Mouse (Mus musculus) gastrocnemius, postnatal 10 days (tissue): ENCODE results near the gene Zdhhc3. TPM values are rescaled to one million over a fixed set of nuclear protein-coding genes. Genes with fewer than 3 reads are reported as not detected.

Source experiments
- DNase-seq: peaks from one replicate; pipeline ENCODE4 v3.0.0; 2021; ENCODE audit warnings: mixed read lengths
- long read RNA-seq, 2 experiments: library from polyadenylated mRNA; stranded (forward); transcript quantifications; one replicate each; pipeline ENCODE4 v2.0.0; 2021
- total RNA-seq, 2 experiments: library from RNA; stranded (reverse); gene quantifications; 2 replicates each; pipeline ENCODE4 v1.2.3; 2021

Gene Zdhhc3
- 10 to 100 TPM; 43.3 to 46.9 TPM for total RNA-seq
- long read RNA-seq, experiment 1, full-length matches to known transcripts = 47 of 86 reads
- long read RNA-seq, experiment 1, partial matches to known transcripts = 9 of 86 reads
- long read RNA-seq, experiment 1, other reads (novel, unspliced or antisense) = 30 of 86 reads
- long read RNA-seq, experiment 2, full-length matches to known transcripts = 64 of 92 reads
- long read RNA-seq, experiment 2, partial matches to known transcripts = 1 of 92 reads
- long read RNA-seq, experiment 2, other reads (novel, unspliced or antisense) = 27 of 92 reads

GRCm38 (mm10) chr9:123112805-123113521 lies at the start of gene Zdhhc3, which contains the start of gene Exosc7:
Gene Zdhhc3, minus strand, starts transcription at chr9:123113205.
Gene Exosc7, plus strand, starts transcription at chr9:123113215.
- peak; percentile 88 for DNase-seq

DNA sequence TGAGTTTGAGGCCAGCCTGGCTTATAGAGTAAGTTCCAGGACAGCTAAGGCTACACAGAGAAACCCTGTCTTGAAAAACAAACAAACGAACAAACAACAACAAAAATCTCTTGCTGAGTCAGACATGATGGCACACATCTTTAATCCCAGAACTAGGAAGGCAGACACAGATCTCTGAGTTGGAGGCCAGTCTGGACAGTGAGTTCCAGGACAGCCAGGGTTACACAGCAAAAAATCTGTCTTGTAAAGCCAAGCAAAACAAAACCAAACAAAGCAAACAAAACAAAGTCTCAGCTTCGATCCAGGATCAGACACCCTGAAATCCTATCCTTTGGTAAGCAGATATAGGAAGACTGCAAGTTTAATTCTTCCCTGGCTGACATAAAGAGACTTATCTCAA lies 48.8 kb upstream of the Zdhhc3 start:
- DNase-seq = no peak

DNA sequence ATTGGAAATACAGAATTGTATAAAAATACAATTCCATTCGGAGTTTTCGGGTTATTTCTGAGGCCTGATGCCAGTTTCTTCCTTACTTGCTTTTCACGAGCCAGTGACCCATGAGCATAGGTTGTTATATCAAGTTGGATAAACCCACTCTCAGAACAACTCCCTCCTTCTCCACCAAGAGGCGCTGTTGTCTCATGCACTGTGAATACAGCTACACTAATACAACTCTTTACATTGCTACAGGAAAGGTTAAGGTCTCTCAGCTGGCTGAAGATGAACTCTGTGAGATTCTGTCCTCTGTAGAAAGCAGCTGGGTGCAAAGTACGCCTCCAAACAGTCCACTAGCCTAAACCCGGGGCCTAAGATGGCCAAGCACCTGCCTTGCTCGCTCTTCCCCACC lies 46.3 kb upstream of the Zdhhc3 start:
- DNase-seq = peak; percentile 56

GRCm38 (mm10) chr9:123158125-123158836 lies 45.3 kb upstream of the Zdhhc3 start:
- no peak for DNase-seq

- DNase-seq = peak; percentile 47
These were observed 44.7 kb upstream of the Zdhhc3 start for GRCm38 (mm10) chr9:123157699-123158098.

GRCm38 (mm10) chr9:123156910-123157361 lies 43.9 kb upstream of the Zdhhc3 start:
- DNase-seq = peak; percentile 73

DNA sequence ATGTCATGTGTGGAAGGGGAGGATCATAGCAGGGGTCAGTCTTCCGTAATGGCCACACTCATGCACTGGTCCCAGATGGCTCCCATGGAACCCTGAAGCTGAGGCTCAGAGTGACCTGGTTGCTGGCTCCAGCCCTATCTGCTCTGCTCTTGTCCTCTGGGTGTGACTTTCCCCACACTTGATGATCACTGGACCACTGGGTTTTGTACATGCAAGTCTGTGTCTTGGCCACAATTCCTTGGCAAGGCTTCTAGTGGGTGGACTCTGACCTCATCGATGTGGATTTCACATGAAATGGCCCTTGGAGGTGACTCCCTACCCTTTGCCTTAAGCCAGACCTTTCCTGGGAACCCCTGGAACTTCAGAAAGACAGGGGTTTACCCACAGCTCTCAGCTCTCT lies 40.1 kb upstream of the Zdhhc3 start:
- no peak for DNase-seq

DNA sequence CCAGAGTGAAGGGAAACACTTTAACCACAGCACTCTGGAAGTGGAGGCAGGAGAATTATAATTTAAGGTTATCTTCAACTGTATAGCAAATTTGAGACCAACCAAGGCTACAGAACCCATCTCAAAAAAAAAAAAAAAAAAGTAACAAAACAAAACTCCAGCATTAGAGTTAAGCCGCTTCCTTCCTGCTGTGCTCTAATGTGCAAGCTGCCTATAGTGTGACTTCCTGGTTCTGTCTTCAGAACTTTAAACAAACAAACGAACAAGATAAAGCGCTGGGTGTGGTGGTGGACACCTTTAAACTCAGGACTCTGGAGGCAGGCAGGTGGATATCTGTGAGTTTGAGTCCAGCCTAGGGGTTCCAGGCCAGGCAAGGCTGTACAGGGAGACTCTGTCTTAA lies 39.0 kb upstream of the Zdhhc3 start:
- no peak for DNase-seq

DNA sequence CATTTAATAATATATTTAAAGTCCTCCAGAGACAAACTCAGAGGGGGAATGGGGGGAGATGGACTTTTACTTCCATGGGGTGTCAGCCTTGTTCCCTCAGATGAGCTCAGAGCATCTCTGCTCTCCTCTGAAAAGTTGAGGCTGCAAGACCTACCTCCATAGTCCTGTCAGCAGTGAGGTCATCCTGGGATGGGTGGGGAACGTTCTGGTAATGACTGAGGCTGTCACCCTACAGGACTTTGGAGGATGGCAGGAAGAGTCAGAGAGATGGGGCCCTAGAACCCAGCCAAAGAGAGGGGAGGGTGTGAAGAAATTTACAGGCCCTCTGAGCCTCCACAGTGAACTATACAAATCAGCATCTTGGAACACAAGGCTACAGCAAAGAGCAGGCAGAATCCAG lies 38.6 kb upstream of the Zdhhc3 start:
- no peak for DNase-seq

- peak; percentile 56 for DNase-seq
These were observed 37.4 kb upstream of the Zdhhc3 start, which contains the start of gene Clec3b for GRCm38 (mm10) chr9:123150241-123151020. Gene Clec3b, plus strand, starts transcription at chr9:123150946.

DNA sequence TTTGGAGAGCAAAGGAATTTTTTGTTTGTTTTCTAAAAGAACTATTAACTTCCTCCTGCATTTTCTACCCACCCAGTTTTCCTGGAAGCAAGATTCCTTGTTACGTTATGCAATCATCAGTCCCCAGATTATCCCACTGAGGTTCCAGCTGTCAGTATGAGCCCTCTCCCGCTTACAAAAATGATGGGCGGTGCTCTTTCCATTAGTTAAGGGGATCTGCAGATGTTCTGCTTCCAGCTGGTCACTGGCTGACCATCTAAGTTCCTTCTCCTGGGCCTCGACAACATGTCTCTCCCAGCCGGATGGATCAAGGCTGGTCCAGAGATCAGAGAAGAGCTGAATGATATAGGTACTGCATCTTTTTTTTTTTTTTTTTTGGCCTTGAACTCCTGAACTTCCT lies 35.4 kb upstream of the Zdhhc3 start:
- no peak for DNase-seq

- DNase-seq = no peak
These were observed 27.0 kb upstream of the Zdhhc3 start for GRCm38 (mm10) chr9:123139887-123140614.

- peak; percentile 74 for DNase-seq
These were observed 26.0 kb upstream of the Zdhhc3 start for GRCm38 (mm10) chr9:123138891-123139474.

DNA sequence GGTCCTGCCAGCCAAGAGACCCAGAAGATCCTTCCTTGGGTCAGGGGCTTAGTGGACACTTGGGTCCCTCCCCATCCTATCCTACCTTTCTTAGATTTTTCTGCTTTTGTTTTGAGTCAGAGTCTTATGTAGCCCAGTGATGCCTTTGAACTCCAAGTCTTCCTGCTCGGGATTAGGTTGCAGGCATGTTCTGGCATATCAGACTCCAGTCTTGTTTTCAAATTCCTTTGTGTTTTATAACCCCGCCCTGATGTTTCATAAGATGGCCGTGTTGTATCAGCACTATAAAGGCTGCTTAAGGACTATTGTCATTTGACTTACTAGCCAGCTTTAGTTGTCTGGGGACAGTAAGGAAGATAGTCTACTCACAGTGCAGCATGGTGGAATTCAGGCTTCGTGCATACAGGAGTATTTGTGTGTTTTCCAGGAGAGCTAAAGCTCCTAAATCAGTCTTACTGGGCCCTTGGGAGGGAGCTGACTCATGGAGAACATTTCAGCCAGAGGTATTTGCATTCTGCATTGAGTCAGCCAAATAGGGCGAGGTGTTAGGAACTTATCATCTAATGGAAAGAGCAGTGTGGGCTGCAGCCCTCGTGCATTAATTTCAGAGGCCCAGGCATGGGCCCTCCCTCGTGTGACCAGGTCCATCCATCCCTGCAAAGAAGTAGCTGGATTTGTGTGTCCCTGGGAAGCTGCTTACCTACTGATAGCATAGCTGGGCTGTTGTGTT lies 24.1 kb upstream of the Zdhhc3 start:
- no peak for DNase-seq

DNA sequence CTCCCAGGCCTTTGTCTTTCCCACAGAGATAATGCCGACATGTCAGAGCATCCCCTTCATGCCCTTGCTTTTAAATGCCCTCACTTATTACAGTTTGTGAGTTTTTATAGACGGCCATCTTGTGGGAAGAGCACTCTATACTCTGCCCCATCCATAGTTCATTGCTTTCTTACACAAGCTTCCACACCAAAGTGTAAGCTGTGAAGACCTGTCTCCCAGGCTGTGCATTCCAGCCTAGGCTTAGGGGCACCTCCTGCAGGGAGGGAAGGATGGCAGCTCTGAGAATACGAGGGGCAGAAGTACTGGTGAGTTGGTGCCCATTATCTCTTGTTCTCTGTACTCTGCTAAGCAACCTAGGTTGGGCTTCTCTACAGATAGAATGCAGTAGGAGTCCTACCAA lies 20.0 kb upstream of the Zdhhc3 start:
- no peak for DNase-seq

DNA sequence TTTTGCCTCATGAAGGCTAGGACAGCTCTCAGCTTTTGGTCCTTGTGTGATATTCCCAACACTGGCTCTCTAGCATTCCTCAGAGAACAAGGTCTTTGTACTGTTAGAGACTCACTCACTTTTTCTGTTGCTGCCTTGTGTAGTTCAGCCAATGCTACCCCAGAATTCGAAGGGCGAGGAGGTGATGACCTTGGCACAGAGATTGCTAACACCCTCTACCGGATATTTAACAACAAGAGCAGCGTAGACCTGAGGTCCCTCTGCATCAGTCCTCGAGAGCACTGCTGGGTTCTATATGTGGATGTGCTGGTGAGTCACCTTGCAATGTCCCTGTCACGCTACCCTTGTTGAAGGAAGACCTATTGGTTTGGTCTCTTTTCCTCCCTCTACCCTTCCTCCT lies 14.7 kb upstream of the Zdhhc3 start:
- DNase-seq = no peak

DNA sequence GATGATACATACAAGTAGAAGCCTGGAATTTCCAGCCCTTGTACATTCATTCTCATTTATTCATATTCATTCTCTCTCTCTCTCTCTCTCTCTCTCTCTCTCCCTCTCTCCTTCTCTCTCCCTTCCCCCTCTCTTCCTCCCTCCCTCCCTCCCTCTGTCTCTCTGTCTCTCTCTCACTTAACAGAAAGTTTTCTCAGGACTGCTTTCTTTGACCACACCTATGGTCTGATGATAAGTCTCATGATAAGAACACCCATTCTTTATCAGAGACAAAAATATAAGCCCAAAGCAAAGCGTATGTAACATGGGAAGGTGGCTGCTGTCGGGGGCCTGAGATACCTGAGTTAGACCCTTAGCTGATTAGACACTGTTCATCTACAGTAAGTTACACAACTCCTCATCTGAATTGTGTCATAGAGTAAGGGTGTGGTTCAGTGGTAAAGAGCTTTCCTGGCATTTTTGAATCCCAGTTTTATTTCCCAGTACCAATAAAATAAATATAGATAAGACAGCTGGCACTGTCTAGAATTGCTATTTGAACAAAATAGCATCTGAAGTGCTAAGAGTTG lies 11.5 kb upstream of the Zdhhc3 start:
- DNase-seq = no peak

- no peak for DNase-seq
These were observed 10.8 kb upstream of the Zdhhc3 start for GRCm38 (mm10) chr9:123123571-123124412.

- DNase-seq = no peak
These were observed 10.0 kb upstream of the Zdhhc3 start for GRCm38 (mm10) chr9:123123017-123123416.
